Mouse (Mus musculus) frontal cortex, postnatal 25 days (tissue): ENCODE measurements around the gene Odf3l1.

Source experiments
- DNase-seq, 2 experiments: peaks; one replicate each; pipeline ENCODE4 v3.0.0; 2022; ENCODE audit warnings: low spot score in 2 of 2

Gene Odf3l1

DNA sequence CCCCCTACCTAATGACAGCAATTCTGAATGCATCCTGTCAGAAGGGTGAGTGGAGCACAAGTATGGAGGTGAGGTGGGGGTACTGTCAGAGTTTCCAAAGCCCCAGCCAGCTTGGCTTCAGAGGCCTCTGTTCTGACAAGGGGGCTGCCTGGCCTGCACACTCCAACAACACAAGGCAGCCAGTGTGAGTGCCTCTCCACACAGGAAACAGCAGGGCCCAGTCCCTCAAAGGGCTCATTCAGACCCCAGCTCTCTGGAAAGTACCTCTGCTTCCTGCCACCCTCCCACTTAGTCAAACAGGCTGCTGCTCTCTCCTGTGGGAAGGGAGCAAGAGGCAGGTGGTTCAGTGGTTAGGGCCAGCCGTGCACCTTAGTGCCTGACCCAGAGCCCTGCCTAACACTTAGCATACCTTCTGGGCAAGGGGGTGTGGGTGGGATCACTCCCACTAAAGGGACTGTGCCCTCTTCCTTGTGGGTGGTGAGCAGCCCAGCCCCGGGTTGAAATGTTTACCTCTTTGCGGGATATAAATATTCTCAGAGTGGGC is 17.1 kb upstream of the Odf3l1 start:
- no peak for DNase-seq

DNA sequence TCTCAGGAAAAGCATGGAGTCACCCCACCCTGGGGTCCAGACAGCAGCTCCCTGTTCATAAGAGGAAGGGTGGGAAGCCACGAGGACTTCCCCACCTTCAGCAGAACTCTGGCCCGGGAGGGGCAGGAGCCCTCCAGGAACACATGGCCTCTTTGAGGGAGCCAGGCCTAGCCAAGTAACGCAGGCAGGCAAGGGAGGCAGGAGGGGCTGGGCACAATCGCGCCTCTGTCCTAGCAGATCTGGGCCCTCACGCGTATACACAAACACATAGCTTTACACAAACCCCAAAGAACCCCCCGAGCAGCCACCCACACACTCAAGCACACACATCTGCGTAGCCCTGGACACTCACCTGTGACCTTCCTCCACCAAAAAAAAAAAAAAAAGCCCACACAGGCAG is 16.3 kb upstream of the Odf3l1 start:
- no peak for DNase-seq

DNA sequence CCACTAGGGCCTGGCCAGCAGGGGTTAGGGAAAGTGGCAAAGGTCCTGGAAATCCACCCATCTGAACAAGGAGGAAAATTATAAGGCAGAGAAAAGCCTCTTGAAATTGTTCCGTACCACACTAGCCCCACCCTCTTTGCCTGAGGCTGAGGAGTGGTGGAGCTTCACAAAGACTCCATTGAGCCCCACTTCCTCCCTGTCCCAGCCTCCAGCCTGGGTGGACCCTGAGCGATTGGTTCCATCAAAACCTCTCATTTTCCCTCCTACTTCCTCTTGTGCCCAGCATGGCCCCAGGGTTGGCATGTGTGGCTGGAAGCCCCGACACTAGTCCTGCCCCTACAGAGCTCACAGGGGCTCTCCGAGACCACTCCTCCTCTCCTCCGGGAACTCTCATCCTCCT is 12.8 kb upstream of the Odf3l1 start:
- DNase-seq = no peak

DNA sequence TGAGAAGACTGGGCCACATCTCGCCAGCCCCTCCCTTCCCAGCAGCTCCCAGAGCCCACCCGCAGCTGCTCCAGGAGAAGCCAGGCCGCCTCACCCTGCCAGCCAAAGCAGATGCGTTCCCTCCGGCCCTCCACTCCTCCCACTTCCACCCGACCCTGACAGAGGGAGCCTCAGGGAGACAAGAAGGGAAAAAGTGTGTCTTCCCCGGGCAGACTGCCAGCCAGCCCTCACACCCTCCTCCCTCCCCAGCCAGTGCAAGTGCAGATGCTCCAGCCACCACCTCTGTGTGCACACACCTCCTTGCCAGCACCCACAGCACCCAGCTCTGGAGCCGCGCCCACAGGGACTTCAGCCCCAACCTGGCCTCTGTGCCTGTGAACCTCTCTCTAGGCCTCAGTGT is 12.3 kb upstream of the Odf3l1 start:
- no peak for DNase-seq

DNA sequence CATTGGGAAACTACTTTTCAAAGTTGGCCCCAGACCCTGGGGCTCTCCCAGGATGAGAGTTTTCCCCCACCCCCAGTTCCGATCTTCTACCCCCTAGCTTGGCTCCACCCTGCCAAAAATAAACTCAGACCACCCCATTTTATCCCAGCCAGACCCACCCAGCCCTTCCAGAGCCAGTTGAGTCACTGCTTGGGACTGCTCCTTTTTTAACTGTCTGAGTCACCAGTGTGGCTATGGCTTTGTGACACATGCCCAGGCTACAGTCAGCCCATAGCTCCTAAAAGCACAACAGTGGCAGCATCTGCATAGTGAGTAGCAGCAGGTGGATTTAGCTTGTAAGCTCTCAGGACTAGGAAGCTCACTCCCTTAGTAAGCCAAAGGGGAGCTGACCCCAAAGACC is 8.6 kb upstream of the Odf3l1 start:
- DNase-seq = no peak

DNA sequence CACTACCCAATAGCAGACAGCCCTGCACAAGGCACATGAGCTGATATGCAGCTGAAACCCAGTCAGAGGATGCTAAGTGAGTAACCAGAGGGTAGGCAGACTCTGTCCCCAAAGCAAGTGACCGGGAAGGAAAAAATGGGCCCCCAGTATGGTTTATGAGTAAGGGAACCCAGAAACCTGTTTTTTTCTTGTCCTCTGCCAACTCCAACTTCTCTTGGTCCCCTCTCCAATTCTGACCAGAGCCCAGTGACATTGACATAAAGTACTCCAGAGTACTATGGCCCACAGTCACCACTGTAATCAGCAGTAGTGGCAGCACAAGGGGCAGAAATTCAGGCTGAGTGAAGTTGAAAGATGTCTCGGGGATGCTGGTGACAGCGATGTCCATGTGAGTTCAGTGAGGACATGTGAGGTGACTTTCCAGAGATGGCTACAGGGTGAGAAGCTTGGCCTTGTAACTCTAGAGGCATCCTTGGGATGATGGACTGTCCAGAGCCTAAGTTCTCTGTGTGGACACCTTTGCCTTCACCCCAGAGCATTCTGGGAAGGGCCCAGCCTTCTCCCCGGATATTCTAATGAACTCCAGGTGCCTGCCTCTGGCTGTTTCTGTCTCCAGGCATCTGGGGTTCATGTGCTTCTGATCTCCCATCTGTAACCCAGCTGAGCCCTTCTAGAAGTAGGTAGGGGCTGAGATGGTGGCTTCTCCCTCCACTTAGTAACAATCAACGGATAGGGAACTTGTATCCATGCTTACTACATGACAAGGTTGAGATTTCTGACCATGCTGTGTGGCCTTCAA is 7.8 kb upstream of the Odf3l1 start:
- no peak for DNase-seq

DNA sequence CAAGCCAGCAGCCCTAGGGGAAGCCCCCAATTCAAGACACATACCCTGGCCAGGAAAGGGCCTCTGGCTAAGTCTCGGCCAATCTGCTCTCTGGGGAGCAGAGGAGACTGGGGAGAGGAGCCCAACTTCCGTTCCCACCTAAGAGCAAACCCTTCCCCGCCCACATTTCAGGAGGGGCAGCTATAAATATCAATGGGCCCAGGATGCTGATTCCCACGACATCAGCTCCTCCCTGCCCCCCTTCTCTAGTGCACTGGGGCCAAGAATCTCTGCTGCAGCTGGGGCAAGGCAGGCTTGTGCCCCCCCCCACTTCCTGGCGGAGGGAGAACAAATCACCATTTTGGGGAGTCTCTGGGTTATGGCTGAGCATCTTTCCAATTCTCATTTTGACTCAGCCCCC is 6.7 kb upstream of the Odf3l1 start:
- no peak for DNase-seq

DNA sequence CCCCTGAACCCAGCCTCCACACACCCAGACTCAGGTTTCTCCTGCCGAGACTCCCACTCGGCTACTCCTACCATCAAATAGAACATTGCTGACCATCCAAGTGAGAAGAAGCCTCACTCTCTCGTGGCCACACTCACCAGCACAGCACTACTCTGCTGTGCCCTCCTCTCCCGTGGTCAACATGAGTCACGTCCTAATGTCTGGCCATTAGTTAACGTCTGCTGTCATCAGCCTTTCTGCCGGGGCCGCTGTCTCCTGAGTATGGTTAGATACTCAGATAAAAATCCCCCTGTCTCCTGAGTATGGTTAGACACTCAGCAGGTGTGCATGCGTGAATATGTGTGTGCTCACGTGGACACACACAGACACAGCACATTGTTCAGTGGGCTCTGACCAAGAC is 6.3 kb upstream of the Odf3l1 start:
- DNase-seq = no peak

DNA sequence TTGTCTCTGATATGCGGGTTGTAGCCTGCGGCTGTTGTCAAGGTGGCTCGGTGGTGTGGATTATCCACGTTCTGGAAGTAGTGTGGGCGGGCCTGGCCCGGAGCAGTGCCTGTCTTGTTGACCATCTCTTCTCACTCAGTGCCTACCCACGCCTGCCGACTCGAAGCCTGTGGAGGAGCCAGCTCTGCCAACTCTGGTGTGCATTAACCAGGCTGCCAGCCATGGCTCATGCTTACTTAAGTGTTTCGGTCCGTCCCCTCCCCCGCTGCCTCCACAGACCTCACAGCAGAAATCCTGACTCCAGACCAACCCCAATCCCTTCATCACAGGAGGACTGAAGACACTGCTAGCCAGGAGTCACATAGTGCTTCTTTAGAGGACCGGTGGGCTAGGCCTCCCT is 5.1 kb upstream of the Odf3l1 start:
- DNase-seq = peak; percentile 49 to 50

DNA sequence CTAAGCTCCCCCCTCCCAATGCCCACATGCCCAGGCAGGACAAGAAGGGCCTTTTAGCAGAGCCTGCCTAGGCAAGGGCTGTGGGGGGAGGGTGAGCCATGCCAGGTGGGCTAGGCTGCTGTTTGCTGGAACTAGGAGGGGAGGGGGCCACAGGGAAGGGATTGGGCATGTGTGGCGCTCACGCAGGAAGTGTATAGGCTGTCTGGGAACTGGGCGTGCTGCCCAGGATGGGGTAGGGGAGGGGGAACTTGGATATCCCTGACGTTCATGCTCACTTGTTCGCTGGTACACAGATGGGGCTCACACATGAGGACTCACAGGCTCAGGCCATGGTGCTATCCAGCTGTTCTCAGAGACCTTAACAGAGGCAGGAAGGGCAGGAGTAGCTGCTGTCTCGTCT is 3.8 kb upstream of the Odf3l1 start:
- no peak for DNase-seq

DNA sequence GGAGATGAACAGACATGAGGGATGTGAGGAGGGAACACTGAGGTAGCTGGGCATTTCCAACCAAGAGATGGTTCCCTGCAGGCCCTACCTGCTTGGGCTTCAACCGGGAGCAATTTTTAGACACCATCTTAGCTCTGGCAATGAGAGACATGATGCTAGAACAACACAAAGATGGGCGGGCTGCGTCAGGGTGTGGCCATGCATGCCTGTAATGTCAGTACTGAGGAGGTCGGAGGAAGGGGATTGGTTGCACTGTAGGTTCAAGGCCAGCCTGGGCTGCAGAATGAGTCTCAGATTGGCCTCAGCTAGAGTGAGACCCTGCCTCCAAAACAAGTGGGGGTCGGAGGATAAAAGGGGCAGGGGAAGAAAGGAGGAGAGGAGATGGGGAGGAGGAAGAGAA is 2.0 kb upstream of the Odf3l1 start:
- DNase-seq = no peak

DNA sequence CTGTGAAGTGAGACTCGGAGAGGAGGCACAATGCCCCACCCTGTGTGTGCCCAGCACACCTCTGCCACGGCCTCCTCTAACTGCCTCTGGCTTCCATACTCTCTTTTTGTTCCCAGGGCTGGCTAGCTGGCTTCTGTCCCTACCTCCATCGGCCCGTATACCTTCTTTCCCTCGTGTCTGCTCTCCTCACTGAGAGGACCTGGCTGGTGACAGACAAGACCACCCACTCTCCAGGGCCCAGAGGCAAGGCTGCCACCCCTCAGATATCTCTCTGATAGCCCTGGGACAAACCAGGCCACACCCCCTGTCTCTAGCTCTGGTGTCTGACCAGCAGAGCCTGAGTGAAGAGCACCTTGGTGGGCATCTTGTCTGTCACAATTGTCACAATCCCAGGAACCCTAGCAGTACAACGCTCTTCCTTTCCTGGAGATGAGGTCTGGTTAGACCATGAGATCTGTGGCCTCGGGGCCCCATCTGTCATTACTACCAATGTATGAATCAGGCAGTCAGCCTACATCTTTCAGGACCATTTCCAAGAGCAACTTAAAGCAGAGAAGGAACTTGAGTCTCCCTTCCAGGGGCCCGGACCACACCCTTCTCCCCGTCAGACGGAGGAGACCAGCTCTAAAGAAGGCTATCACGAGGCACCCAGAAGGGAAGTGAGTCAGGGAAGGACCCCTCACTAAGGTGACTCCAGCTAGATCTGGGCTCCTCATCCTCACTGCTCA is 1.4 kb upstream of the Odf3l1 start:
- DNase-seq = no peak

DNA sequence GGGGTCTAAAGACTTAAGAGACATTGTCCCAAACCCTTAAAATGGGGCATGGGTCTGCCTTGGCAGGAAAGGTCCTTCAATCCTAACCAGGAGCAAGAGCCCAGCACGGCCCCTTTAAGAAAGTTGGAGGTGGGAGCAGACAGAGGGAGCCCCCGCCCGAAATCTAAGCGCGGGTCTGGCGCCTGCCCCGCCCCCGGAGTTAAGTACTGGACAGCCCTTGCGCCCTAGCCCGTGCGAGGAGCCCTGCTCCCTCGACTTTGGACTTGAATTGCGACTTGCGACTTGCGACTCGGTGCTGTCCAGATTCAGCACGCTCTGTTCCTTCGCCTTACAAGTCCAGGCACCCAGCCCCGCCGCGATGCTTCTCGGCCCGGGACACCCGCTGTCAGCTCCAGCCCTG is 353 bp upstream of the Odf3l1 start, which contains the start of gene Cspg4:
TSS of gene Cspg4 (plus strand) at position 202 of the 400 bp plus-strand sequence.
- no peak for DNase-seq

DNA sequence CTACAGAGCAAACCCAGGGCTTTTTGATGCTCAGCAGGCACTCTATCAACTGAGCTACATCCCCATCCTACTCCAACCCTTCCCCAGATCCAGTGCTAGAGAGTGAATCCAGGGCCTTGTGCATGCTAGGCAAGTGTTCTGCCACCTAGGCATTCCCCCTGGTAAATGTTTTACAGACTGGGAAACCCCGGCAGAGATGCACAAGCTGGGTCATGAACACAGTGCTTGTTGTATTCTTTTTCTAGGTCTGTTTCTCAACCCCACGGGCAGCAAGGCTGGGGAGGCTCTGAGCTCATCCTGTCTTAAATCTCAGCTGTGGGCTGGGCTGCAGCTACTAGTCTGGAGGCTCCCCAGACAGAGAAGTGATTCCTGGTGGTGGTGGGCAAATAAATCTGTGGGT is 1.6 kb downstream of the Odf3l1 start:
- no peak for DNase-seq

DNA sequence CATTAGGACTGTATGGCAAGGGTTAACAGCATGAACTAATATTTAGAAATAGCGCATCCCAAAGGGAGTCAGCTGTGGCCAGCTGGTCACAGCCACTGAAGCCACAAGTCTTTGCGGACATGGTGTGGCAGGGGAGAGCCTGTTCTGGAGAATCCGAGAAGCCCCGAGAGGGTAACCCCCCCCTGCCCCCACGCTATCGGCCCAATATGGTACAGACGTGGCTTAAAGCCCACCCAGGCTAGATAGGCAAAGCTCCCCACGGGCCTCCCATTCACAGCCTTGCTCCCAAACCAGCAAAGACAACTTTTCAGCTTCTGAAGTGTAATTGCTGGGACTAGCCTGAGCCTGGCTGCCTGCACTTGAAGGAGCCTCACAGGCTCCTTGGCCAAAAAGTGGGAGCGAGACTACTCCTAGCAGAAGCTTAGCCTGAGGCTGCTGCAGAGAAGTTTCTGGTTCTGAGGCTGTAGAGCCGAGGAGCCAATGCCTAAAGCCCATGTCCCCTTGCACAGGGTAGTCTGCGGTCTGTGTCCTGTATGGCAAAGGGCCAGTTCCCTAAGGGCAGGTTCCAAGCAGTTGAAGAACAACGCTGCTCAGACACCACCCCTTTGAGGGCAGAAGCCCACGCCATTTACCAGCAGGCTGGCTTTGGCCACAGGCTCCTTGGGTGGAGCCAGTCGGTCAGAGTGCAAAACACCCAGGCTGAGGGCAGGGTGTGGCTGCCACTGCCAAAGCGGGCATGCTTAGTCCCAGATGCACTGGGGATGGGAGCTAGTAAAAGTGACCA is 3.8 kb downstream of the Odf3l1 start:
- no peak for DNase-seq

DNA sequence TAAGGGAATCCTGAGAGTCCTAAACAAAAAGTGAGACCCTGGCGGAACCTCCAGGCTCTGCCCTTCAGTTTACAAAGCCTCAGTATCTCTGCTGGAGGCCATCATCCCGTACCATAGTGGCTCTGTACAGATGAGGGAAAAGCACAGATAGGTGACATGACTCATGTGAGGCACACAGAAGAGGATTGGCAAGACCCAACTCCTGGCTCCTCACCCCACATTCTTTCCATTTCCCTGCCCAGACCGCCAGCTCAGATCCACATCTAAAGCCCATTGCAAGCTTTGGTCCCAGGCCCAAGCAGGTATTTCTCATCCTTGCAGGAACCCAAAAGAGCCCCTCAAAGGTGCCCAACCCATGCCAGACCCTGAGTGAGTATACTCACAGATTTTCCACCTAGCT is 4.4 kb downstream of the Odf3l1 start:
- no peak for DNase-seq

DNA sequence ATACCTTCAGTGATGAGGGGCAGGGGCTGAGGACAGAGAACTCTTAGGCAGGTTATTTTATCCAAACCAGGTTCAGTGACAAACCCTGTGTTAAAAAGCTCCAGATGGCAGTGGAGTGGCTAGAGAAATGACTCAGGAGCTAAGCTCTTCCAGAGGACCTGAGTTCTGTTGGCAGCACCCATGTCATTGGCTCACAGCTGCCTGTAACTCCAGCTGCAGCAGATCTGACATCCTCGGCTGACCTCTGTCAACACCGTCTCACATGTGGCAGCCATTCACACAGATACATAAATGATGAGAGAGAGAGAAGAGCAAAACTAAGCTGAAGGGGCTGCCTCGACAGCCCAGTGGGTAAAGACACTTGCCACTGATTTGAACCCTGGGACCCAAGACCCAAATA is 7.0 kb downstream of the Odf3l1 start:
- DNase-seq = no peak

DNA sequence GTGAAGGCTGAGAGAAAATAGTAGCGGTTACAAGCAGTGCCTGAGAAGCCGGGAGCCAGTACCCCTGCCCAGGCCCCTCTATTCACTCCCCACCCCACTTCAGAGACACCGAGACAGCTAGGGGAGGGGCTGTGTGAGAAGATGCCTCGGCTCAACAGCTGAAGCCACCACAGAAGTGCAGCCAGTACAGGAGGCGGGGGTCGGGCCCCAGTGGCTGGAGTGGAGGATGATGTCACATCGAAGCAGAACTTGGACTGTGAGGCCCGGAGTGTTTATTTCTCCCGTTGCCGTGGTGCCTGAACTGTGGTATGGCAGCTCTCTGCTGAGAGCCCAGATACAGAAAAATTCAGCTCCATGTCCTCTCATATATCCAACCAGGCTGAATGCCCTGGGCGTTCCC is 12.7 kb downstream of the Odf3l1 start:
- DNase-seq = no peak

DNA sequence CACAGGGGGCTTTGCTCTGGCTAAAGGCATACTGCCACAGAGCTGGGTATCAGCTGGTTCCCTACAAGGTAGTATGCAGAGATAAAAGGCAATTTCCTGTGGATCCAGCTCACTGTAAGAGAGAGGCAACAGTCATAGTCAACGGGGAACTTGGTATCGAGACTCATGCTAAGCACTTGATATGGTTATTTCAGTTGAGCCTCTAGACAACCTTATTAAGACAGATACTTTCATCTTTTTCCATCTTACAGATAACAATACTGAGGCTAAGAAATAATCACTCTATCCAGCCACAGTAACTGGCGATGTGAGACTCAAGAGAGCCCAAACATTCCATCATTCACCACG is 13.6 kb downstream of the Odf3l1 start:
- DNase-seq = no peak

DNA sequence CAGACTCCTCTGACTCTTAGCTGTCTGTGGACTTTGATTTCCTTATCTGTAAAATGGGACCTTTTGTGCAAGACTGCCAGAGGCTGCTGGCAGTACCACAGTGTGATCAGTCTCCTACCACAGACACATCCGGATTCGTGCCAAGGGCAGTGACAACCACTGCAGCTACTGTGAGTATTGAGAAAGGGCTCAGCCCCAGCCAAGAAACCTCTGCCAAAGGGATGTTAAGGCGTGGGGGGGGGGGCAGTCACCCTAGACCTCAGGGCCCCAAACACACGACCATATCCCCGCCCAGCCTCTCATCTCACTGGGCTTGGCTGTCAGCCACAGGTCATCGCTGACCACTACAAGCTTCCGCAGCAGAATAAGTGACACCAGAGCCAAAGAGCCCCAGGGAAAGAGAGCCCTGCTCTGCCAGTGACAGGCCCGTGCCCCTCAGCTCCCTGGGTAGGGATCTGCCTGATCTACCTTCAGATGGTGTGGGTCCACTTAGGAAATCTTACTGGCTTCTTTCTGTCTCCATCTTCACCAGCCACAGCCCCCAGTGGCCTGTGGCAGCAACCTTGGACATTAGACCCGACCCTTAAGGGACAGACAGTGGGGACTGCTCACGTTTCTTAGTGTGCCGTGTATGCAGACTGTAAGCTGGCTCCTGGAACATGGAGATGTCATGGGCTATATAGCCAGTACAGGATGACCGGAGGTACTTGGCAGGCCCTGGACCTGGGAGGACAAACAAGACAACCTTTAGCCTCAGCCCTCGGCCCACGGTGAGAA is 14.2 kb downstream of the Odf3l1 start:
- DNase-seq = no peak

DNA sequence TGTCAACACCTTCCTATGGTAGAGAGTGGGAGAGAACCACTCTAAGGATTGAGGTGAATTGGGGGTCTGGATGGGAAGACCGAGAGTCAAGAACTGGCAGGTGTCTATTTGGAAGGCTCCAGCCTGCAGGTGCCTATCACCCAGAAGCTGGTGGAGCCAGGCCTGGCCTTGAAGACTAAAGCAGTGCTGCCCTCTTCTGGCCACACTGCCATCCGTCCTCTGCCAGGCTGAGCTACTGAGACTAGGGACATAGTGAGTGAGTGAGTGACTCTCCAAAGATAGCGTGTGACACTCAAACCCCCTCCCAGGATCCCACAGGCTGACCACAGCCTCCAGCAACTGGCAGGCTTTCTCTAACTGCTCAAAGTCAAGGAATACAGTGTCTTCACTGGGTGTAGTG is 17.0 kb downstream of the Odf3l1 start:
- peak; percentile 62 to 72 for DNase-seq

DNA sequence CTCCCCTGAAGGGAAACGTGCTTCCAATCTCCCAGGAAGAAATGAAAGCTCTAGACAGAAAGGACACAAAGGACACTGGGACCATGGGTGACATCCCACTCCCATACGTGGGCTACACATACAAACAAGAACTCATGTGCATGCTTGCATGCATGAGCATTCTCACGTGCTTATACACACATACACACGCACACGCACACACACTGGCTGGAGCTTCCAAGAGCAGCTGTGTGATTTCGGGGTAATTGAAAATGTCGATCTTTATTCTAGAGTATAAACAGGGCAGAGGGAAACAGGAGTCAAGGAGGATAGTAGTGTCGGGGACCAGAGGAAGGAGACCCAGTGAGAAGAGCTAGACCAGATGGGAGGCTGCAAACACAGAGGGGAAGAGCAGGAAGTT is 19.8 kb downstream of the Odf3l1 start:
- no peak for DNase-seq
